Mouse (Mus musculus) large intestine, adult 2 months (tissue): ENCODE data around the gene Glt28d2. TPM values are rescaled to one million over a fixed set of nuclear protein-coding genes. Genes with fewer than 3 reads are reported as not detected.
A peak's percentile ranks its signal among the peaks of the same experiment; 100 is the strongest.

Source experiments
- DNase-seq: peaks from one replicate; pipeline ENCODE4 v3.0.0-alpha.2; 2012; ENCODE audit warnings: low read depth, low spot score
- WGBS: fragments of 180-500 bp; shearing (Covaris S2); methylation state at CpG from one replicate; pipeline ENCODE4 v1.1.7; 2018; 5-methylcytosine and 5-hydroxymethylcytosine counted together
- polyA plus RNA-seq: library from polyadenylated mRNA; depleted of rRNA; stranded (reverse); fragments of >200 nt; gene quantifications from 2 replicates; pipeline ENCODE4 v1.2.3, GENCODE M21; 2012

Gene Glt28d2
- polyA plus RNA-seq, 1 experiment = 1.3 TPM

DNA sequence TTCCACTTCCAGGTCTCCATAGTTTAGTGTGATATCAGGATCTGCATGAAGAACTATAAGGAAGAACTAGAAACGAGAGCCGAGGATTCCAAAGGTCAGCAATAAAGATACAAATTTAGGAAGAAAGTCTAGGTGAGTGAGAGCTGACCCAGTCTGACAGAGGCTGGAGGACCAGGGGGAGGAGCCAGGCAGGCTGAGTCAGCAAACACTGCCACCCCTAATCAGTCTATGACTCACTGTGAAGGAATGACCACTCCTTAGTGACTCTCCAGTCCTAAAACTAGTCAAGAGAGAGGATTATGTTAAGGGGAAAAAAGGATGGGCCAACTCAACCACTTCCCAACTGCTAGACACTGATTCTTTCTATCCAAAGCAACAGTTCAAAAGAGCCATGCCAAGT lies 6.6 kb downstream of the Glt28d2 start:
- DNase-seq = peak; percentile 96
- 45% methylated on average over 2 of the region's 2 CpGs for WGBS

DNA sequence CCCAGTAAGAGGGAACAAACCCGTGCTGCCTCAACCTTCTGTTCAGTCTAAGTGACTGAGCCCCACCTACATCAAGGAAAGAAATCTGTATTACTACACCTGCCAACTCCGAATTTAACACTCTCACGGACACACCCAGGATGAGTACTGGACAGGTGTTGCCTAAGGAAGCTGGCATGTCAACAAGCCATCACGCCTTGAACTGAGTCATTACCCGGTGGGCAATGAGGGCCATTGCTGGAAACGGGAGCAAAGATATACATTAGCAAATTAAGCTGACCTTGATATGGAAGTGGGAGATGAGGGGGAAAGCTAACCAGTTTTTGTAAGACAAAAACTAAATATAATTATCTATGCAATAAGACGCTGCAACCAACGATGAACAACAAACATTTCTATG lies 7.2 kb downstream of the Glt28d2 start:
- WGBS = 31% methylated on average over 8 of the region's 8 CpGs
- no peak for DNase-seq

DNA sequence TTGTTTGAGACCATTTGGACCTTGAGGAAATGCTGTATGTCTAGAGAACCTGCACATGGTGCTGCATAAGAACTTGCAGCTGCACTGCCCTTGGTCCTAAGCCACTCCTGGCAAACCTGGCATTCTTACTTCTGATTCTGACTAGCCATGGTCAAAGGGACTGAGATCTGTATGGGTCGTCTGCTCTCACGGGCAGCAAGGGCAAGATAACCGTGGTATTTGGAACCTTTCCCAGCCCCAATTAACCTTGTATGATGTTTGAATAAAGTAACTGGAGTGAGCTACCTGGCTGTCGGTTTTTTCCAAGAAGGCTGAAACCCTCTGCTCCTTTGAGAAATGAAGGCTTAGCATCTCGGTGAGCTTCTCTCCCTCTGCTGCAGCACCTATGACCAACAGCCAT lies 8.4 kb downstream of the Glt28d2 start:
- no peak for DNase-seq
- 36% methylated on average over 5 of the region's 5 CpGs for WGBS

DNA sequence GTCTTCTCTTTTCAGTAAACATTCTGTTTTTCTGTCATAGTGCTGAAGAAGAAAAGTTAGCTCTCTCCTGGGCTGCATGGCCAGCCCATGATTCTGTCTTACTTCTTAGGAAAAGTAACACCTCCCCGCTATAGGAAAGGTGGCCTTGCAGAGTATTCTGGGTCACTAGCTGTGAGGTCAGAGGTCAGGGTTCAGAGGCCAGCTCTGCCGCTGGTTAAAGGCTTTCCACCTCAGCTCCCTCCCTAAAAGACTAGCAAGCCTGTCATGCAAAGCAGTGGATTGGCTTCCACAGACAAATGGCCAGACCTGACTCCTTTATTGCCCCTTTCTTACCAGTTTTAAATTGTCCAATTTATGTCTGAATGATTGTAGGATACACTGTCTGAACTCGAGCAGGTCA lies 23.3 kb downstream of the Glt28d2 start:
- DNase-seq = no peak
- WGBS = 47% methylated on average over 3 of the region's 3 CpGs

DNA sequence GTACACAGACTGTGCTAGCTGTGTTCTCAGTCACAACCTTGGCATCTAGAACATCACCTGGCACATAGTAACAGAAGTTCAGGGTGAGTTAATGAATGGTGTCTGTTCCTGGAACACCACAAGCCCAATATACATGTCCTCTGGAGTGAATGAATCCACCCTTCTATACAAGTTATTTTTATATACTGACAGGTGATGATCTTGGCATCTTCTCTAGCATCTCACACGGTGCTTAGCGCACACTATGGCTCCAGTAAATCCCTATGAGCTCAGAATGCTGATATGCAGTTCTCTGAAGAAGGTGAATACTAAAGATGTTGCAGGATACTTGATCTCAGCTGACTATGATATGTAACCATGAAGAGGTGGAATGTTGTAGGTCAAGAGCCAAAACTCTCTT lies 24.4 kb downstream of the Glt28d2 start:
- WGBS = 78% methylated on average over 2 of the region's 2 CpGs
- no peak for DNase-seq

DNA sequence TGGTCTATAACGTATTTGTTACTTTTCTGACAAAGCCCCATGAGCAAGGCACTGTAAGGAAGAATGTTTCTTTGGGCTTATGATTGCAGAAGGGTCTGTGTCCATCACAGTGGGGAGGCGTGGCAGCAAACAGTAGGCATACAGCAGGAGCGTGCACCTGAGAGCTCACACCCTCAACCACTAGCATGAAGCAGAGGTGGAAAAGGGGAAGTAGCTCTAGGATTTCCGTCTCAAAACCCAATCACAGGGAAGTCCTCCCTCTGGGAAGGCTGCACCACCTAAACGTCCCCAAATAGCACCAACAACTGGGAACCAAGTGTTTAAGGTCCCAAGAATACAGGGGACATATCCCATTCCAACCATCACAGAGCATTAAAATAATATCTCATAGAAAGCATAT lies 26.3 kb downstream of the Glt28d2 start:
- no peak for DNase-seq
- 72% methylated on average over 5 of the region's 5 CpGs for WGBS

DNA sequence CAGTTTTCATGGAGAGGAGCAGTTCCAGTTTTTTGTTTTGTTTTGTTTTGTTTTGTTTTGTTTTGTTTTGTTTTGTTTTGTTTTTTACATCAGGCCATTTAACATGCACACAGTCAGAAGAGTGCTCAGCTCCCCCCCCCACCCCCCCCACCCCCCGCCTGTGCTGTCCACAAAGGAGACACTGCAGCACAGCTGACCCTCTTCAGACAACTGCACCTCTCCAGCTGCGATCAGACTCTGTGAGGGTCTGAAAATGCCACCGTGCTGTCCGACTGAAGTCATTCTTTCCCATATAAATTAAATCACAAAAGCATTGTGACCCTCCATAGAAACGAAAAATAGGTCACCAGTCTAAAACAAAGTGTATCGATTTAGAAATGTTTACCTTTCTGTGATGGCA lies 28.0 kb downstream of the Glt28d2 start:
- 81% methylated on average over 6 of the region's 6 CpGs for WGBS

DNA sequence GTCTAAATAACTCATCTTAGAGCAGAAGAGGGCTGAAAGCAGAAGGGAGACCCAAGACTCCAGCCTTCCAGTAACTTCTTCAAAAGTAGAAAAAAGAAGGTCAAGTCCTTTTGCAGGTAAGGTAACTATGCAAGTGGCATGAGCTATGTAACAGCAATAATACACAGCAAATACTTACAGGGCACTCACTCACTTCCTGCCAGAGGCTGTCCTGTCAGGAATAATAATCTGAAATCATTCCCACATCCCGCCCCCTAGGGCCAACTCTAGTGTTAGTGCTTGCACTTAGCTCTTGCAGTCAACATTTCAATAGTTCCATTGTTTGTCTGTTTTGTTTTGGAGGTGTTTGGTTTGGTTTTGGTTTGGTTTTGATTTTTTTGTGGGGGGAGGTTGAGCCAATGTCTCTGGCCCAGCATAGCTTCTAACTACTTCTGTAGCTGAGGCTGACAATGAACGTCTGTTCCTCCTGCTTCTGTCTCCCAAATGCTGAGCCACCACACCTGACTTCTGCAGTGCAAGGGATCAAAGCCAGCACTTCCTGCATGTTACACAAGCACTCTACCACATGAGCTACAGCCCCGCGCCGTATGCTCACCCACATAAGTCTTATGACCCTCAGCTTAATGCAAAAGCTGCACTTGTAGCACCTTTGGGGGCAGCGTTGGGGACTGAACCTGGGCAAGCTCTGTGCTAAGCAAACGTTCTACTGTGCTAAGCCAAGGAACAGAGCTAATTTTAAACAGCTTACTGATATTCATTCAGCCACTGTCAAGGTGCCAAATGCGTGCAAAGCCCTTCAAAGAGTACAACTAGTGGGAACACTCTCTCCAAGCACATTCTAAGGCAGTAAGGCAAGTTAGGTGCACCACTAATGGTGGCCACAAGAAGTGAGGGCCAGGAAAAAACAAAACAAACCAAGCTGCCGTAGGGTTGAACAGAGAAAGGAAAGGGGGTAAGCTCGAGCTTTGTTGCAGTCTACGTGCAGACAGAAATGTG lies 28.9 kb downstream of the Glt28d2 start:
- no peak for DNase-seq
- WGBS = 64% methylated on average over 11 of the region's 11 CpGs

More for the DNA sequence above, 28.0 kb downstream of the Glt28d2 start:
- DNase-seq = no peak

DNA sequence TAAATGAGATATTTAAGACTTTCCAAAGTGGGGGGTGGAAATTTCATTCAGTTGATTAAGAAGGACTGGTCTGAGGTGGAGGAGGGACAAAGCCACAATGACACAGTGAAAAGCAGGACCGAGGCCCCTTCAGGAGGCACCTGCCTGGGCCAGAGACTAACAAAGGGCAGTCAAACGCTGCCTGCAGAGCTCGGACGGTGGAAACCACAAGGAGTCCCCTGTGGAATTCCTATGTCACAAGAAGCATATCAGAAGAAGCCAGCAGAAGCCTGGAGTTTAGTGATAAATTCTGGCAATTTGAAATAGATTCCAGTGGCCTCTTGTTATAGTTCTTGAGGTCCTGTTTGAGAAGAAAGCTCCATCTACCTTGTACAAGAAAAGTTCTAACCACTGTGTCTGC lies 30.2 kb downstream of the Glt28d2 start:
- DNase-seq = no peak
- WGBS = 70% methylated on average over 4 of the region's 4 CpGs

DNA sequence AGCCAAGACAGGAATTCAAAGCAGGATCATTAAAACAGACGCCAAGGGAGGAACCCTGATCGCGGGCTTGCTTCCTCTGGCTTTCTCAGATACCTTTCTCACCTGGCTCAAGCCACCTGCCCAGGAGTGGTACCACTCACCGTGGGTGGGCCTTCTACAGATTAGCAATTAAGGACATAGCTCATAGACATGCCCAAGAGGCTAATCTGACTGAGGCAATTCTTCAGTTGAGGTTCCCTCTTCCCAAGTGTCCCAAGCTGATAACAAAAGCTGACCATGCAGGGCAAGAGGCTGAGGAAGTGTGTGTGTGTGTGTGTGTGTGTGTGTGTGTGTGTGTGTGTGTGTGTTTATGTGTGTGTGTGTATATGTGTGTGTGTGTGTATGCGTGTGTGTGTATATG lies 31.4 kb downstream of the Glt28d2 start:
- 49% methylated on average over 5 of the region's 5 CpGs for WGBS
- no peak for DNase-seq

DNA sequence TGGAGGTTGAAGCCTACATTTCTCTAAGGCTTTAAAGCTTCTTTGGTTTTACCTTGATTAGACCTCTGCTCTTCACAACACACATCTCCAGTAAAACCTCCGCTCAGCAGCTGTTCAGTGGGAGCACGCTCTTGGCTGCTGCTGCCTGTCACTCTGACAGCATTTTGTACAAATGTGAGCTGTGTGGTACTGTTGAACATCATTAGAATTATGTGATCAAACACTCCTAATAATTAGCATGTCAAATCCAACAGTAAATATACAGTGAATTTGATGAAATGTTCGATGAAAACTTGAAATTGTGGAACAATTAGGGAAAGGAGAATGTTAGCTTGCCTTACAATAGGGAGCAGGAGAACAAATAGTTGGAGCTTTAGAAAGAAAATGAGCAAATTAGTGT lies 32.3 kb downstream of the Glt28d2 start:
- 97% methylated on average over 3 of the region's 3 CpGs for WGBS
- DNase-seq = no peak

DNA sequence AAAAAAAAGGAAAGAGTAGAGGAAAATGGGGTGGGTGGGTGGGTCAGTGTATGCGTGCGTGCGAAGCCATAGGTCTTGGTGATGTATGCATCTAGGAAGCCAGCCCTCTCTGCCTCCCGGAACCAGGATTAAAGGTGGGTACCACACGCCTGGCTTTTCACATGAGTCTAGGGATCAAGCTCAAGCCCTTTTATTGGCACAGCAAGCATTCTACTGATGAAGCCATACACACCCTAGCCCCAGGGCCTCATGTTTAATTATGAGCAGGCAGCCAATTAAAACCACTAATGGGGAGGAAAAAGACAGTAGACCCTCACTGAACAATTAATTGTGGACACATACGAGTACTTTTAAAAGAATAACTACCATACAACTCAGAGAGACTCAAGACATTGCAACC lies 33.2 kb downstream of the Glt28d2 start:
- WGBS = 89% methylated on average over 6 of the region's 6 CpGs
- DNase-seq = no peak

DNA sequence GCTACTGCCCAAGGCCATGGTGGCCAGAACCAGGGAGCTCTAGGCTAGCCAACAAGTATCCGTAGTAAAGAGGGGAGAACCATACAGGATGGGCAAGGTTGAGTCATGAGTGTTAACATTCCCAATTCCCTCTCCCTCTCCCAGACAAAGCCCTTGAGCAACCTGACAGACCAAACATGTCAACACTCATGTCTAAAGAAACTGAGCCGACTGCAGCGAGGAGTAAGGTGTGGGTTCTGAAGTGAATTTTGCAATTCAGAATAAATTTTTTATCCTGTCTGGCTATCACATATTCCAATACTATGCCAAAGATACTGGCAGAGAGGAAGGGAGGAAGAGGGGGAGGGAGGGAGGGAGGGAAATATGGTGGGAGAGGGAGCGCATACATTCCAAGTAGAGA lies 33.6 kb downstream of the Glt28d2 start:
- DNase-seq = no peak
- 87% methylated on average over 4 of the region's 4 CpGs for WGBS

DNA sequence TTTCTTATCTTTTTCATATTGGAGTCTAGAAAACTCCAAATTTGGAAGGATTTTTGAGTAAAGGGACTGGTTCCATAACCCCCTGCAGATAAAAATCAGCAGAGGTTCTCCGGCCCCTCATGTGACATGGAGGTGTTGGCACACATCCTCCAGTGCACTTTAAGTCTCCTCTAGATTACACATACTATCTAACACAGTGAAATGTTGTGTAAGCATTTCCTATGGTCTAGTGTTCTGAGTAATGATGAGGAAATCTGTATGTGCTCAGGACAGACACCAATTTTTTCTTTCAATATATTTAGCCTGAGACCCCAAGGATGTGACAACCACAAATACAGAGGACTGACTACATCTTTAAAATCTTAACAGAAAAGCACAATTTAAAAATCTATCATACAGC lies 37.2 kb downstream of the Glt28d2 start:
- DNase-seq = no peak
- 91% methylated on average over 1 of the region's 1 CpGs for WGBS

DNA sequence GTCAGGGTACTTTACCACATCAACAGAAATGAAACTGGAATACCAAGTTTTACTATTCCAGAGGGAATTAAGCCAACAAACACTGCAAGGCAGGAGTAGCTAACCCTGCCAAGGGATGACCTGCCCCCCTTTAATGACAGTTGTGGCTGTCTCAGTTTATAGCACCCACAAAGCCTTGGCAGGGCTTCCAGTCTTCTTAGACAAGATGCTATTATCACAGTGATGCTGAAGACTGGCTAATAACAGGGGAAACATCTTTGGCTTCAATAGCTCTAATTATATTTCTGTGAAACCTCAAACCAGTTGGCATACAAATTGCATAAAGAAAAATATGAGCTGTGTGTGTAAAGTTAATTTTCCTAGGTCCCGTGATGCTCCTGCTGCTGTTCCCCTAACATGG lies 41.0 kb downstream of the Glt28d2 start:
- WGBS = 86% methylated on average over 1 of the region's 1 CpGs
- DNase-seq = no peak

DNA sequence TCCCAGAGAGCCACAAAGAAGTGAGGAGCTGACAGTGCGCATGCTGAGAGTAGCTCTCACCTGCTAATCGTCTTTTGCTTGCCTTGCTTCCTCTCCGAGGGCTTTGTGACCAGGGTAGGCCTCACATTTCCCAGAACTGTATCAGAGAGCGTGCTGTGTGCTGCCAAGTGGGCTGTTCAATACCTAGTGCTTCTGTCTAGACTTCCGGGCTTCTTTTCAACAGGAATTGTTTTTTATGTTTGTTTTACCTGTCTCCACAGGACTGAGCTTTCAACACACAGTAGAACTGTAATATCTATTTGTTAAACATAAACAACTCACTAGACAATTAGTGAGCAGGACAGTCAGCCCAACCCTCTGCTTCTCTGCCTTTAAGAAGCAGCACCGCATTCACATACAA lies 42.0 kb downstream of the Glt28d2 start:
- no peak for DNase-seq
- 77% methylated on average over 6 of the region's 6 CpGs for WGBS

DNA sequence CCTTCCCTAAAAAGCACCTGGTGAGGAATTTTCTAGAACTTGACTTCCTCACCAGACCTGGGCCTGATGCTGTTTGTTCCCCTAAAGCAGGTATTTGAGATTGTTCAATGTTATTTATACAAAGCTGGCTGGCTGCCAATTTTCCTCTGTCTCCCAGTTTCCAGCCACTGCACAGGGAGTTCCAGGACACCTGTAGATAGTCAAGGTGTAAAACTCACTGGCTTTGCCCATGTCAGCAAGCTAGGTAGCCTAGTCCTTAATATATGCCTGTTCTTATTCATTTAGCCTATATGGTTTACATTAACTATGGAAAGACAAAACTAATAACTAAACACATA lies 44.5 kb downstream of the Glt28d2 start:
- DNase-seq = no peak

DNA sequence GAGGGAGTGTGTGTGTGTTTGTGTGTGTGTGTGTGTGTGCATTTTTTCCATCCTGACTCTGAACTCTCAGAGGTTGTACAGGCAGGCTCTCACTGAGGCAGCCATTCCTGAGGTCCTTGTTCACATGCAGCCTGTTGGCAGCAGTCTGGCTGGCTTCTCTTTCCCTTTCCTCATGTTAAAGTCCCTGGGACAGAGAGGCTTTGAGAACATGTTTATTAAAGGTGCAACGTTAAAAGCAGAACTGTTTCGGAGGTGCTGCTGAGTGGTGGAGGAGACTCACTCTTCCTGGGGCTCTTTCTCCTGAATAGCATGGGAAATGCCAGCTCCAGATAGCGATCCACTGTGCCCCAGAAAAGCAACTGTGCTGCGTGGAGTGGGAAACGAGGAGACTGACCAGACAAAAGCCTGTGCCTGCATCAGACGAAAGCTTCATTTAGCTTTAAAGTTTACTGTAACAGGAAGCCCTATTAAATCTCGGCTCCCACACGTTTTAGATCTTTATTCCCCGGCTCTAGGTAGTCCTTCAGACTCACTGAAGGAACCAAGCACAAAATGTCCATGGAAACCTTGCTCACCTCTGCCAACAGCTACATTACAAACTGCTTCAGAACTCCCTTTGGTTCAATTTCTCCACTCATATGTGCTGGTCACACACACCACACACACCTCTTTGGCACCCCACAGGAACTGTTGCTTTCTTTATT lies 45.0 kb downstream of the Glt28d2 start:
- WGBS = 27% methylated on average over 9 of the region's 9 CpGs
- no peak for DNase-seq

DNA sequence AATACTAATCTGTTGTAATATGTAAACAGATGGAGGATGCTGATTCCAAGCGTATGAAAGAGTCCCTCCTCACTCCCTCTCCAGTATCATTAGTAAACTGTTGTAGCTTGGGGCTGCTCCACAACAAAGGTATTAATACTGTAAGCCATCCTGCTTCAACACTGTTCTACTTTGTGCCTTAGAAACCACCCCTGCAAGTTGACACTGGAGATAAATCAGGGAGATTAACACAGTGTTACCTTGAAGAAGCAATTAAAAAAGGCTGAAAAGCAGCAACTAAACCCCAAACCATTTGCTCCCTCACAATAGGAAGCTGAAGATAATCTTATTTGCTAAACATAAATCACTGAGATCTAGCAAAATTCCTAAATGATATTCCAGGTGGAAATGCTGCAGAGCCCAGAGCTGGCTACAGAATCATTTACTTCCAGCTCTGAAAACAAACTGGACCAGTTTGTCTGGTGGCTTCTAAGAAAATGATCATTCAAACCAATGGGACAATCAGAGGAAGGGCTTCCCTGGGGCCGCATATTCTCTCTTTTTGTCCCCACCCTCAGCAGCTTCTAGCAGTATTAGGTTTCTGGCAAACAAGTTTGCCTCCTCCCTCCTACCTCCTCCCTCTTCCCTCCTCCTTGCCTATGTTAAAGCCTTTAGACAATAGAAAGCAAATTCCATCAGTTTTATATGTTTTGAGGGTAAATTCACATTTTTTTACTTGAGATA lies 45.7 kb downstream of the Glt28d2 start:
- DNase-seq = no peak
- 38% methylated on average over 2 of the region's 2 CpGs for WGBS

DNA sequence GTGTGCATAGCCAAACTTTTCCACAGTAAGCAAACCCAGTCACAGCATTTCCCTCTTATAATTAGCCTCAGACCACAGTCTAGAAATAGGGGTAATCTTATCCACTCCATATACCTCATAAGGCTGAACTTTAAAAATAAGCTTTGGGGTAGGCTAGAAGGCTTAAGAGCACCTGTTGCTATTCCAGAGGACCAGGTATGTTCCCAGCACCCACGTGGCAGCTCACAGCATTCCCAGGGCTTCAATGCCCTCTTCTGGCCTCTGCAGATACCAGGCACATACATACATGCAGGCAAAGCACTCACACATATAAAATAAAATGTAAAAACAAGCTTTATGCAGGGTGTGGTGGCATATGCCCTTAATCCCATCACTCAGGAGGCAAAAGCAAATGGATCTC lies 53.7 kb downstream of the Glt28d2 start:
- WGBS = 91% methylated on average over 1 of the region's 1 CpGs
- DNase-seq = no peak
